Mouse (Mus musculus) gastrocnemius, adult 18-20 months (tissue): Measurements from ENCODE around the gene Dnmbp. TPM values are rescaled to one million over a fixed set of nuclear protein-coding genes. Genes with fewer than 3 reads are reported as not detected.
A peak's percentile ranks its signal among the peaks of the same experiment; 100 is the strongest.

Experiments used
- DNase-seq: peaks from one replicate; pipeline ENCODE4 v3.0.0; 2021; ENCODE audit warnings: low spot score
- total RNA-seq, 2 experiments: library from RNA; stranded (reverse); gene quantifications; 2 replicates each; pipeline ENCODE4 v1.2.3; 2021

Dnmbp gene
- total RNA-seq, 2 experiments from 2014 or later: 12.0 TPM

- DNase-seq: peak; percentile 44
Observed at GRCm38 (mm10) chr19:43879401-43880212, 60.4 kb downstream of the Dnmbp start.

GRCm38 (mm10) chr19:43878111-43879092 lies 61.6 kb downstream of the Dnmbp start:
- DNase-seq: peak; percentile 53

GRCm38 (mm10) chr19:43877364-43877763 lies 62.6 kb downstream of the Dnmbp start:
- DNase-seq: peak; percentile 40

- peak; percentile 24 for DNase-seq
Observed at GRCm38 (mm10) chr19:43875996-43876395, 64.0 kb downstream of the Dnmbp start.

- DNase-seq: no peak
Observed at GRCm38 (mm10) chr19:43874351-43874750, 65.6 kb downstream of the Dnmbp start.

GRCm38 (mm10) chr19:43870418-43870817 lies 69.6 kb downstream of the Dnmbp start:
- DNase-seq: no peak

- no peak for DNase-seq
Observed at GRCm38 (mm10) chr19:43857347-43857746, 82.6 kb downstream of the Dnmbp start.

- DNase-seq: no peak
Observed at GRCm38 (mm10) chr19:43852837-43853545, 87.0 kb downstream of the Dnmbp start.

- DNase-seq: no peak
Observed at GRCm38 (mm10) chr19:43851996-43852630, 87.9 kb downstream of the Dnmbp start.

- no peak for DNase-seq
Observed at GRCm38 (mm10) chr19:43850026-43850425, 90.0 kb downstream of the Dnmbp start.

GRCm38 (mm10) chr19:43847966-43848365 lies 92.0 kb downstream of the Dnmbp start:
- DNase-seq: no peak

- DNase-seq: no peak
Observed at GRCm38 (mm10) chr19:43847056-43847455, 92.9 kb downstream of the Dnmbp start.

GRCm38 (mm10) chr19:43845331-43845908 lies 94.6 kb downstream of the Dnmbp start:
- no peak for DNase-seq

- no peak for DNase-seq
Observed at GRCm38 (mm10) chr19:43843184-43843583, 96.8 kb downstream of the Dnmbp start.

- DNase-seq: peak; percentile 68
Observed at GRCm38 (mm10) chr19:43832425-43833069, 107.4 kb downstream of the Dnmbp start.

GRCm38 (mm10) chr19:43826855-43827254 lies 113.1 kb downstream of the Dnmbp start:
- DNase-seq: no peak

- DNase-seq: peak; percentile 9
Observed at GRCm38 (mm10) chr19:43815661-43816414, 124.2 kb downstream of the Dnmbp start.

GRCm38 (mm10) chr19:43813315-43813714 lies 126.7 kb downstream of the Dnmbp start:
- no peak for DNase-seq

- DNase-seq: no peak
Observed at GRCm38 (mm10) chr19:43811419-43811818, 128.6 kb downstream of the Dnmbp start.
